Mouse (Mus musculus): ENCODE data around the gene Apopt1.

GRCm38 (mm10) chr12:111753347-111753746 is 40.3 kb downstream of the Apopt1 start:
- no peak for TF ChIP-seq CTCF (IDR thresholded peaks at IDR 0.05; ENCODE audit: low read depth)
- no peak for TF ChIP-seq EP300 (IDR thresholded peaks at IDR 0.05; ENCODE audit: low read depth)
